Mouse (Mus musculus): ENCODE measurements around the gene Iqsec1. TPM values are rescaled to one million over a fixed set of nuclear protein-coding genes. Genes with fewer than 3 reads are reported as not detected.

Iqsec1 gene
- total RNA-seq, 2 experiments from 2014 or later = 207 to 221 TPM

GRCm38 (mm10) chr6:90725526-90725925 lies 263.0 kb downstream of the Iqsec1 start:
- no peak for DNase-seq (ENCODE audit: extremely low spot score in 1 of 2, low spot score in 2 of 2)
- intact Hi-C loops (cut with DNase I) = loop anchor here (5.0 kb wide), 1 partner anchor 73 kb away; no protein-coding TSS in a partner anchor

- intact Hi-C loops (cut with DNase I) = no loop called here
- no peak for DNase-seq (ENCODE audit: extremely low spot score in 1 of 2, low spot score in 2 of 2)
Observed at GRCm38 (mm10) chr6:90722993-90723392, 265.5 kb downstream of the Iqsec1 start.

- peak in 1 of 2 experiments; percentile 65 for DNase-seq (ENCODE audit: extremely low spot score in 1 of 2, low spot score in 2 of 2)
- intact Hi-C loops (cut with DNase I) = no loop called here
Observed at GRCm38 (mm10) chr6:90720996-90721746, 267.3 kb downstream of the Iqsec1 start.

- intact Hi-C loops (cut with DNase I) = no loop called here
- DNase-seq (ENCODE audit: extremely low spot score in 1 of 2, low spot score in 2 of 2) = no peak
Observed at GRCm38 (mm10) chr6:90720201-90720600, 268.3 kb downstream of the Iqsec1 start.

GRCm38 (mm10) chr6:90719402-90719801 lies 269.1 kb downstream of the Iqsec1 start:
- DNase-seq (ENCODE audit: extremely low spot score in 1 of 2, low spot score in 2 of 2) = no peak

GRCm38 (mm10) chr6:90718477-90718876 lies 270.0 kb downstream of the Iqsec1 start:
- intact Hi-C loops (cut with DNase I) = no loop called here
- no peak for DNase-seq (ENCODE audit: extremely low spot score in 1 of 2, low spot score in 2 of 2)

More at GRCm38 (mm10) chr6:90719402-90719801, 269.1 kb downstream of the Iqsec1 start:
- intact Hi-C loops (cut with DNase I) = no loop called here

GRCm38 (mm10) chr6:90717711-90718110 lies 270.8 kb downstream of the Iqsec1 start:
- DNase-seq (ENCODE audit: extremely low spot score in 1 of 2, low spot score in 2 of 2) = peak in 1 of 2 experiments; percentile 63
- intact Hi-C loops (cut with DNase I) = no loop called here

- intact Hi-C loops (cut with DNase I) = no loop called here
- DNase-seq (ENCODE audit: extremely low spot score in 1 of 2, low spot score in 2 of 2) = no peak
Observed at GRCm38 (mm10) chr6:90716853-90717252, 271.6 kb downstream of the Iqsec1 start.

- intact Hi-C loops (cut with DNase I) = no loop called here
- DNase-seq (ENCODE audit: extremely low spot score in 1 of 2, low spot score in 2 of 2) = peak in 1 of 2 experiments; percentile 92
Observed at GRCm38 (mm10) chr6:90716066-90716704, 272.3 kb downstream of the Iqsec1 start.

- no peak for DNase-seq (ENCODE audit: extremely low spot score in 1 of 2, low spot score in 2 of 2)
- intact Hi-C loops (cut with DNase I) = no loop called here
Observed at GRCm38 (mm10) chr6:90715245-90715905, 273.1 kb downstream of the Iqsec1 start.

GRCm38 (mm10) chr6:90713650-90714049 lies 274.8 kb downstream of the Iqsec1 start:
- no peak for DNase-seq (ENCODE audit: extremely low spot score in 1 of 2, low spot score in 2 of 2)
- intact Hi-C loops (cut with DNase I) = no loop called here

- intact Hi-C loops (cut with DNase I) = no loop called here
- DNase-seq (ENCODE audit: extremely low spot score in 1 of 2, low spot score in 2 of 2) = peak in 1 of 2 experiments; percentile 79
Observed at GRCm38 (mm10) chr6:90712486-90713480, 275.7 kb downstream of the Iqsec1 start.

GRCm38 (mm10) chr6:90712063-90712462 lies 276.4 kb downstream of the Iqsec1 start:
- intact Hi-C loops (cut with DNase I) = no loop called here
- DNase-seq (ENCODE audit: extremely low spot score in 1 of 2, low spot score in 2 of 2) = no peak

- DNase-seq (ENCODE audit: extremely low spot score in 1 of 2, low spot score in 2 of 2) = no peak
- intact Hi-C loops (cut with DNase I) = no loop called here
Observed at GRCm38 (mm10) chr6:90711476-90712035, 276.9 kb downstream of the Iqsec1 start.

GRCm38 (mm10) chr6:90710778-90711177 lies 277.7 kb downstream of the Iqsec1 start:
- DNase-seq (ENCODE audit: extremely low spot score in 1 of 2, low spot score in 2 of 2) = no peak

GRCm38 (mm10) chr6:90709929-90710777 lies 278.3 kb downstream of the Iqsec1 start:
- intact Hi-C loops (cut with DNase I) = no loop called here
- DNase-seq (ENCODE audit: extremely low spot score in 1 of 2, low spot score in 2 of 2) = no peak

More at GRCm38 (mm10) chr6:90710778-90711177, 277.7 kb downstream of the Iqsec1 start:
- intact Hi-C loops (cut with DNase I) = no loop called here

- DNase-seq (ENCODE audit: extremely low spot score in 1 of 2, low spot score in 2 of 2) = no peak
- intact Hi-C loops (cut with DNase I) = no loop called here
Observed at GRCm38 (mm10) chr6:90708061-90708618, 280.3 kb downstream of the Iqsec1 start.

All from left cerebral cortex, postnatal 10 days (tissue).